Mouse (Mus musculus) small intestine, adult 2 months (tissue): ENCODE data around the gene Ppm1m. TPM values are rescaled to one million over a fixed set of nuclear protein-coding genes. Genes with fewer than 3 reads are reported as not detected.

Experiments
- H3K27ac ChIP-seq: fragments of 200-500 bp; 2 replicates; pipeline ENCODE4 v1.5.1; 2012; ENCODE audit warnings: low read depth, low read length, control low read depth, inconsistent platforms; ENCODE audit not compliant: insufficient read depth
- H3K27me3 ChIP-seq: fragments of 200-500 bp; 2 replicates; pipeline ENCODE4 v1.6.1; 2012; ENCODE audit warnings: mild to moderate bottlenecking, moderate library complexity, low read length, inconsistent platforms; ENCODE audit not compliant: control insufficient read depth, insufficient read depth
- H3K36me3 ChIP-seq: fragments of 200-500 bp; 2 replicates; pipeline ENCODE4 v1.6.1; 2012; ENCODE audit warnings: mild to moderate bottlenecking, low read length, control low read depth, inconsistent platforms; ENCODE audit not compliant: control insufficient read depth, insufficient read depth
- H3K4me1 ChIP-seq: fragments of 200-500 bp; 2 replicates; pipeline ENCODE4 v1.6.1; 2012; ENCODE audit warnings: low read length, inconsistent platforms, mixed read lengths; ENCODE audit not compliant: control insufficient read depth, insufficient read depth, insufficient read length
- H3K4me3 ChIP-seq: fragments of 200-500 bp; 2 replicates; pipeline ENCODE4 v1.5.1; 2012; ENCODE audit warnings: low read depth, mild to moderate bottlenecking, control low read depth, inconsistent platforms, low read length, moderate library complexity
- CTCF ChIP-seq: fragments of 200-500 bp; IDR thresholded peaks from 2 replicates; pipeline ENCODE4 v1.5.1; 2012; ENCODE audit warnings: low read depth, mild to moderate bottlenecking, control low read depth, inconsistent platforms, low read length, moderate library complexity, mixed read lengths; ENCODE audit not compliant: insufficient replicate concordance, insufficient read length; ENCODE audit errors: extremely low read depth
- POLR2A ChIP-seq: fragments of 200-500 bp; IDR thresholded peaks from 2 replicates; pipeline ENCODE4 v1.6.1; 2012; ENCODE audit warnings: low read depth, mild to moderate bottlenecking, control low read depth, inconsistent platforms, low read length, moderate library complexity
- WGBS: fragments of 180-500 bp; shearing (Covaris S2); methylation state at CpG from one replicate; pipeline ENCODE4 v1.1.7; 2018; 5-methylcytosine and 5-hydroxymethylcytosine counted together
- polyA plus RNA-seq: library from polyadenylated mRNA; depleted of rRNA; stranded (reverse); fragments of >200 nt; gene quantifications from 2 replicates; pipeline ENCODE4 v1.2.3, GENCODE M21; 2012; rRNA removed

The Ppm1m gene
- polyA plus RNA-seq, 1 experiment, result 14.9 TPM

DNA sequence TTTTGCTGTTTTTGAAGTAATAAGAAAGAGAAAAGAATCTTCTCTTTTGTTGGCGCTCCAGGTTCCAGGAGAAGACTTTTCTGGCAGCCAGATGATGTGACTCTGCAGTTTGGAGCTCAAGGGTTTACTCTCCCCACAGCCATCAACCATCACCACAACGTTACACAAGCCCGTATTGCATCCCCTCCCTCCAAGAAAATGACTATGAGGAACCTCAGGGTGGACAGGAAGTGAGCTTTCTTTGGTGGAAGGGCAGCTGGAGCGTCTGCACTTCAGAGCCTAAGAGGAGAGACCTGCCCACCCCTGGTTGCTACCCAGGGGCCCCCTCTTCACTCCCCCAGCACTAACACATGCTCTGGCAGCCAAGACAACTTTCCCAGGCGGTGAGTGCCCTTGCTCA lies 52.3 kb downstream of the Ppm1m start:
- H3K4me1 ChIP-seq, result 0 out of 2 replicates have a peak, but pooled peaks cover 3% of the 10 kb centered on the region
- H3K36me3 ChIP-seq, result no peaks in the 10 kb centered on the region
- H3K27me3 ChIP-seq, result peaks cover 30% of the 10 kb centered on the region
- WGBS, result 30% methylated on average over 5 of the region's 5 CpGs
- H3K4me3 ChIP-seq, result no peak overlapping the region
- H3K27ac ChIP-seq, result no peak overlapping the region
- no peak for TF ChIP-seq CTCF
- TF ChIP-seq POLR2A, result no peak

DNA sequence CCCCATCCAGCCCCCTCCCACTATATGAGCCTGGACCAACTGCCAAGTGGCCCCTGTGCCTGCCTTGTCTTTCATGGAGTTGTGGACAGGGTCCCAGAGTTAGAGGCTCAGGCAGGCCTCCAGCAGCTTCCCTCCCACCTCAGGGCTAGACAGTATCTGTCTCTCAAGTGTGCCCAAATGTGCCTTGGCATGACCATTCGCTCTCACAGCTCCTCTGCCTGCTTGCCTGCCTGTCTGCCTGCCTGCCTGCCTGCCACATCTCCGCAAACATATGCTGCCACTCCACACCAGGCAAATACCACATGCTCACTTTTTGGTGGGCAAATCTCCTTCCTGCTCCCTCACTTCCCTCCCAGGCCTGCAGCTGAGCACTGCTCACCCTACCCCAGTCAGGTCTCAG lies 54.0 kb downstream of the Ppm1m start:
- Histone ChIP-seq H3K27me3 (peaks cover 30% of the 10 kb centered on the region), H3K4me1 (0 out of 2 replicates have a peak, but pooled peaks cover 3% of the 10 kb centered on the region), H3K4me3 (no peak overlapping the region), H3K27ac (no peak overlapping the region), H3K36me3 (no peaks in the 10 kb centered on the region)
- TF ChIP-seq CTCF (no peak), POLR2A (no peak)
- WGBS, result 69% methylated on average over 2 of the region's 2 CpGs

Other genes starting within 250 kb of the Ppm1m start
- 0.56 and 1.0 TPM in 2 replicates for gene Col6a5, start 239.1 kb downstream of the Ppm1m start, polyA plus RNA-seq
- gene Col6a4, start 103.0 kb downstream of the Ppm1m start, polyA plus RNA-seq, result 8.5 and 25.0 TPM in 2 replicates
- gene Glyctk, start 41.6 kb downstream of the Ppm1m start, polyA plus RNA-seq, result 11.7 and 20.9 TPM in 2 replicates
- gene Wdr82, start 28.8 kb downstream of the Ppm1m start, polyA plus RNA-seq, result 16.9 and 33.1 TPM in 2 replicates
- 13.7 and 21.2 TPM in 2 replicates for gene Twf2, start 3.4 kb upstream of the Ppm1m start, polyA plus RNA-seq
- gene Tlr9, start 22.9 kb upstream of the Ppm1m start, polyA plus RNA-seq, result 3.3 and 3.8 TPM in 2 replicates
- 117 and 156 TPM in 2 replicates for gene Alas1, start 48.9 kb upstream of the Ppm1m start, polyA plus RNA-seq
- 6.5 and 14.9 TPM in 2 replicates for gene Poc1a, start 81.3 kb upstream of the Ppm1m start, polyA plus RNA-seq
- gene Dusp7, start 168.9 kb upstream of the Ppm1m start, polyA plus RNA-seq, result 15.9 and 20.0 TPM in 2 replicates
- 259 and 390 TPM in 2 replicates for gene Rpl29, start 229.7 kb upstream of the Ppm1m start, polyA plus RNA-seq
- gene Acy1, start 238.6 kb upstream of the Ppm1m start, polyA plus RNA-seq, result 45.3 and 120 TPM in 2 replicates
- 40.3 and 53.1 TPM in 2 replicates for gene Abhd14b, start 247.7 kb upstream of the Ppm1m start, polyA plus RNA-seq
- gene Abhd14a, start 247.9 kb upstream of the Ppm1m start, polyA plus RNA-seq, result 17.2 and 28.9 TPM in 2 replicates